Mouse (Mus musculus) forebrain, embryonic 12.5 days (tissue): ENCODE data around the gene Zbtb4. TPM values are rescaled to one million over a fixed set of nuclear protein-coding genes. Genes with fewer than 3 reads are reported as not detected.

Experiments used
- ATAC-seq: fragments of 200-750 bp; cut with Nextera tagmentation; 2 replicates; pipeline ENCODE4 v1.8.0; 2017; ENCODE audit warnings: moderate TSS enrichment; ENCODE audit not compliant: low FRiP score
- H3K27ac ChIP-seq: fragments of 300-500 bp; sonication (generic); 2 replicates; pipeline ENCODE4 v1.5.1; 2016; ENCODE audit warnings: mild to moderate bottlenecking
- H3K27me3 ChIP-seq: fragments of 300-500 bp; sonication (generic); 2 replicates; pipeline ENCODE4 v1.6.1; 2016; ENCODE audit warnings: mild to moderate bottlenecking
- H3K36me3 ChIP-seq: fragments of 300-500 bp; sonication (generic); replicated peaks from 2 replicates; pipeline ENCODE4 v1.6.1; 2016; ENCODE audit warnings: mild to moderate bottlenecking
- H3K4me1 ChIP-seq: fragments of 300-500 bp; sonication (generic); 2 replicates; pipeline ENCODE4 v1.6.1; 2016
- H3K4me2 ChIP-seq: fragments of 300-500 bp; sonication (generic); 2 replicates; pipeline ENCODE4 v1.6.1; 2016; ENCODE audit warnings: mild to moderate bottlenecking, moderate library complexity
- H3K4me3 ChIP-seq: fragments of 300-500 bp; sonication (generic); replicated peaks from 2 replicates; pipeline ENCODE4 v1.5.1; 2016; ENCODE audit warnings: mild to moderate bottlenecking
- H3K9ac ChIP-seq: fragments of 300-500 bp; sonication (generic); 2 replicates; pipeline ENCODE4 v1.6.1; 2016; ENCODE audit warnings: mild to moderate bottlenecking
- H3K9me3 ChIP-seq: fragments of 300-500 bp; sonication (generic); 2 replicates; pipeline ENCODE4 v1.6.1; 2016
- WGBS: fragments of 180-500 bp; shearing (Covaris S2); methylation state at CpG from one replicate; pipeline ENCODE4 v1.1.7; 2016; 5-methylcytosine and 5-hydroxymethylcytosine counted together
- polyA plus RNA-seq: library from polyadenylated mRNA; unstranded; fragments of >200 nt; fragmentation: Nextera tagmentation; extraction: Ambion mirVana; gene quantifications from 2 replicates; pipeline ENCODE4 v1.2.1, GENCODE M21; 2016

The Zbtb4 gene
- polyA plus RNA-seq, 1 experiment from 2014 or later = 1.5 TPM

- no peak overlapping the region for H3K4me3 ChIP-seq
- no peaks in the 10 kb centered on the region for H3K36me3 ChIP-seq
- no peak overlapping the region for H3K27ac ChIP-seq
- H3K27me3 ChIP-seq = peaks cover 49% of the 10 kb centered on the region
- H3K9ac ChIP-seq = no peak overlapping the region
- no peak overlapping the region for H3K4me2 ChIP-seq
- peaks cover 11% of the 10 kb centered on the region for H3K4me1 ChIP-seq
- WGBS = 70% methylated on average over 5 of the region's 5 CpGs
- no peak for ATAC-seq
- H3K9me3 ChIP-seq = no peaks in the 10 kb centered on the region
Observed at GRCm38 (mm10) chr11:69793429-69793828, 27.7 kb downstream of the Zbtb4 start.

- Histone ChIP-seq H3K27me3 (peaks cover 49% of the 10 kb centered on the region), H3K27ac (no peak within 1 kb of the TSS)
Observed at GRCm38 (mm10) chr11:69795168-69795982, 29.7 kb downstream of the Zbtb4 start, which contains the start of gene Chrnb1. TSS of gene Chrnb1 (minus strand) at chr11:69795943.

GRCm38 (mm10) chr11:69795983-69796435, 30.3 kb downstream of the Zbtb4 start:
- no peak overlapping the region for H3K27ac ChIP-seq
- ATAC-seq = no peak; the same call in 1 of the 2 replicates
- peaks cover 49% of the 10 kb centered on the region for H3K27me3 ChIP-seq
- H3K4me2 ChIP-seq = peak overlapping the region; percentile 87
- H3K36me3 ChIP-seq = no peaks in the 10 kb centered on the region
- WGBS = 2% methylated on average over 13 of the region's 13 CpGs
- peak overlapping the region; percentile 43 for H3K4me3 ChIP-seq
- no peaks in the 10 kb centered on the region for H3K9me3 ChIP-seq
- 0 out of 2 replicates have a peak overlapping the region, but pooled peaks have one; percentile 44 for H3K9ac ChIP-seq
- peaks cover 36% of the 10 kb centered on the region for H3K4me1 ChIP-seq

More at GRCm38 (mm10) chr11:69795168-69795982, 29.7 kb downstream of the Zbtb4 start, which contains the start of gene Chrnb1:
- H3K4me1 ChIP-seq = peaks cover 31% of the 10 kb centered on the region
- ATAC-seq = peak; percentile 92
- no peaks in the 10 kb centered on the region for H3K9me3 ChIP-seq
- H3K4me3 ChIP-seq = peak within 1 kb of the TSS; percentile 43
- H3K4me2 ChIP-seq = peak within 1 kb of the TSS; percentile 87
- peak within 1 kb of the TSS; percentile 44 for H3K9ac ChIP-seq
- 3% methylated on average over 52 of the region's 52 CpGs for WGBS
- H3K36me3 ChIP-seq = no peaks in the 10 kb centered on the region

- H3K4me1 ChIP-seq = peaks cover 55% of the 10 kb centered on the region
- no peak overlapping the region for H3K27ac ChIP-seq
- no peak overlapping the region for H3K9ac ChIP-seq
- ATAC-seq = no peak
- no peak overlapping the region for H3K4me3 ChIP-seq
- 82% methylated on average over 7 of the region's 7 CpGs for WGBS
- H3K4me2 ChIP-seq = no peak overlapping the region
- no peaks in the 10 kb centered on the region for H3K9me3 ChIP-seq
- H3K27me3 ChIP-seq = peaks cover 62% of the 10 kb centered on the region
- no peaks in the 10 kb centered on the region for H3K36me3 ChIP-seq
Observed at GRCm38 (mm10) chr11:69797924-69798323, 32.2 kb downstream of the Zbtb4 start.

GRCm38 (mm10) chr11:69799394-69800137, 33.9 kb downstream of the Zbtb4 start:
- 22% methylated on average over 12 of the region's 12 CpGs for WGBS
- Histone ChIP-seq H3K4me3 (peak overlapping the region; percentile 58), H3K9me3 (no peaks in the 10 kb centered on the region), H3K4me2 (peak overlapping the region; percentile 84), H3K4me1 (peaks cover 70% of the 10 kb centered on the region), H3K9ac (peak overlapping the region; percentile 74), H3K27ac (peak overlapping the region; percentile 91), H3K36me3 (no peaks in the 10 kb centered on the region), H3K27me3 (peaks cover 63% of the 10 kb centered on the region)
- ATAC-seq = no peak

- under 1% methylated on average over 11 of the region's 11 CpGs for WGBS
- peak; percentile 53 for ATAC-seq
- peak overlapping the region; percentile 84 for H3K4me2 ChIP-seq
- H3K36me3 ChIP-seq = no peaks in the 10 kb centered on the region
- H3K27me3 ChIP-seq = peaks cover 68% of the 10 kb centered on the region
- peak overlapping the region; percentile 58 for H3K4me3 ChIP-seq
- H3K9me3 ChIP-seq = no peaks in the 10 kb centered on the region
- peaks cover 73% of the 10 kb centered on the region for H3K4me1 ChIP-seq
- H3K9ac ChIP-seq = peak overlapping the region; percentile 74
- peak overlapping the region; percentile 91 for H3K27ac ChIP-seq
Observed at GRCm38 (mm10) chr11:69800138-69800391, 34.4 kb downstream of the Zbtb4 start.

- peaks cover 72% of the 10 kb centered on the region for H3K27me3 ChIP-seq
- peak overlapping the region; percentile 58 for H3K4me3 ChIP-seq
- peak overlapping the region; percentile 74 for H3K9ac ChIP-seq
- H3K27ac ChIP-seq = peak overlapping the region; percentile 91
- peak; percentile 79 for ATAC-seq
- H3K9me3 ChIP-seq = no peaks in the 10 kb centered on the region
- WGBS = under 1% methylated on average over 36 of the region's 36 CpGs
- peak overlapping the region; percentile 84 for H3K4me2 ChIP-seq
- no peaks in the 10 kb centered on the region for H3K36me3 ChIP-seq
- peaks cover 75% of the 10 kb centered on the region for H3K4me1 ChIP-seq
Observed at GRCm38 (mm10) chr11:69800392-69801197, 34.9 kb downstream of the Zbtb4 start.

- peaks cover 72% of the 10 kb centered on the region for H3K27me3 ChIP-seq
- H3K27ac ChIP-seq = peak within 1 kb of the TSS; percentile 91
- no peaks in the 10 kb centered on the region for H3K36me3 ChIP-seq
- no peak for ATAC-seq
- H3K9ac ChIP-seq = peak within 1 kb of the TSS; percentile 74
- peak within 1 kb of the TSS; percentile 58 for H3K4me3 ChIP-seq
- no peaks in the 10 kb centered on the region for H3K9me3 ChIP-seq
- WGBS = 2% methylated on average over 33 of the region's 33 CpGs
- peaks cover 71% of the 10 kb centered on the region for H3K4me1 ChIP-seq
- peak within 1 kb of the TSS; percentile 84 for H3K4me2 ChIP-seq
Observed at GRCm38 (mm10) chr11:69801379-69801977, 35.8 kb downstream of the Zbtb4 start, which contains the start of gene Fgf11. TSS of gene Fgf11 (minus strand) at chr11:69801857.

- H3K9me3 ChIP-seq = no peaks in the 10 kb centered on the region
- peak; percentile 5; the same call in 1 of the 2 replicates for ATAC-seq
- peaks cover 71% of the 10 kb centered on the region for H3K27me3 ChIP-seq
- H3K4me2 ChIP-seq = peak overlapping the region; percentile 84
- peak overlapping the region; percentile 58 for H3K4me3 ChIP-seq
- WGBS = under 1% methylated on average over 32 of the region's 33 CpGs
- H3K36me3 ChIP-seq = no peaks in the 10 kb centered on the region
- peaks cover 71% of the 10 kb centered on the region for H3K4me1 ChIP-seq
- no peak overlapping the region for H3K27ac ChIP-seq
- peak overlapping the region; percentile 69 for H3K9ac ChIP-seq
Observed at GRCm38 (mm10) chr11:69802648-69803105, 37.0 kb downstream of the Zbtb4 start.

- Histone ChIP-seq H3K4me3 (peak overlapping the region; percentile 58), H3K4me1 (peaks cover 69% of the 10 kb centered on the region), H3K9ac (peak overlapping the region; percentile 46; the same call in 1 of the 2 replicates), H3K27ac (no peak overlapping the region), H3K36me3 (no peaks in the 10 kb centered on the region), H3K4me2 (peak overlapping the region; percentile 84), H3K27me3 (peaks cover 69% of the 10 kb centered on the region), H3K9me3 (no peaks in the 10 kb centered on the region)
- under 1% methylated on average over 12 of the region's 12 CpGs for WGBS
- peak; percentile 6; the same call in 1 of the 2 replicates for ATAC-seq
Observed at GRCm38 (mm10) chr11:69803328-69803727, 37.6 kb downstream of the Zbtb4 start.
